Mouse (Mus musculus) embryo, embryonic 10 days (tissue): Measurements from ENCODE around the gene Myo3b.
A peak's percentile ranks its signal among the peaks of the same experiment; 100 is the strongest.

Experiments used
- DNase-seq: peaks from one replicate; pipeline ENCODE4 v3.0.0-alpha.2; 2015; ENCODE audit warnings: low spot score

Myo3b gene

GRCm38 (mm10) chr2:70065729-70066300 lies 26.9 kb downstream of the Myo3b start:
- DNase-seq, result no peak

GRCm38 (mm10) chr2:70066338-70067022 lies 27.6 kb downstream of the Myo3b start:
- DNase-seq, result no peak

DNA sequence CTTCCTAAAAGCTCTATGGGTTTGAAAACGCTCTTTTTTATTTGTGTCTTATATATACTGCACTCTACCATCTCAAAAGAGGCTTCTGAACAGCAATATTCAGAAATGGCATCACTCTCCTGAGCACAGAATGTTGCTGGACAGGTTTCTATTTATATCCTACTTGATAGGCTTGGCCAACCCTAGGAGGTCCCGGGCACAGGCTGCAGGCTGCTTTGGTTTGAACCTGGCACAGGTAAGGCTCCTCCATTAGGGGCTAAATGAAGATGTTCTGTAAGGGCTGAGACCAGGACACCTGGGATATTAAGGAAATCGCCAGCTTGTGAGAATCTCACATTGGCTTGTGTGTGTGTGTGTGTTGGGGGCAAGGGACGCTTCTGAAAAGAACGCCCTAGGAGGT lies 30.9 kb downstream of the Myo3b start:
- DNase-seq, result no peak

- DNase-seq, result no peak
Observed at GRCm38 (mm10) chr2:70083444-70084020, 44.6 kb downstream of the Myo3b start.

GRCm38 (mm10) chr2:70091261-70091660 lies 52.3 kb downstream of the Myo3b start:
- DNase-seq, result no peak

DNA sequence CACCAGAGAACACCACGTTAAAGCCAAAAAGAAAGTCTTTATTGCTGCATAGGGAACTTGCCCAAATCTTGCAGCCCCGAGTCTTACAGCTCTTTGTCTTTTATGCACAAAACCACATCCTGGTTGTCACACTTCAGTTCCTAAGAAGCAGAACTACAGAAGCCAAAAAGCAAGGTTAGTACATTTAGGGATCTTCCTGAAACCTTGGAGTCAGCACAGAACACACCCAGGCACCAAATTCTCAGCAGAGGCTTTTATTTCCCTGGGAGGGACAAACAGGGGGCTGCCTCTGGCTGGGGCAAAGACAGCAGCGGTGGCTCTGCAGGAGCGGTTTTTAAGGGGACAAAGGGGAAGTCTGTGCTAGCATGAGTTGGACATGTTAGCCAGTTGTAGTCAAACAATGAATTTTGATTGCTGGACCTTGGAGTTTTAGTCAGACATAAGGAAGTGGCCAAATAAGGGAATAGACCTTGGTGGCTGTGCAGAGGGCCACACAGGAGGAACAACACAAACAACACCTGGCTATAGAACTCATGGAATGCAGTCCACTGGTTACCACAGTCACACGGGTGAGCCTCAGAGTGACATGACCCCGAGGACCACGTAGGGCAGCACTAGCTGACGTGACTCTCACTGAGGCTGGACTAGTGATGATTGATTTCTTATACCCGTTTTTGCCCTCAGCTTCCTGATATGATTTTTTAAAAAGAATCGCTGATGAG lies 53.0 kb downstream of the Myo3b start:
- no peak for DNase-seq

DNA sequence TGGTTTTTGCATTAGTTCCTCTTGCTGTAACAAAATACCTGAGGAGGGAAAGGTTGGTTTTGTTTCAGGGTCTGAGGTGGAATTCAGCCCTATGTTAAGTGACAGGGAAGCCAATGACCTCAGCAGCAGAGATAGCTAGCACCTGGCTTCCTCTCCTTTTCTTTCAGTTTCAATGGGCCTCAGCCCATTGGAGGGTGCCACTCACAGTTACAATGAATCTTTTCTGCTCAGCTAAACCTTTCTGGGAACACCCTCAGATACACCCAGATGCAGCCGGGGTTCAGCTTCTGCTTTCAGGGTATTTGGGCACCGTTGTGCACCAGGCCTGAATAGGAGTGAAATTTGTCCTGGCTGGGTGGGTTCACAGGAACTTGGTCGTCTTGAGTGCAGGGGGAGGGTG lies 53.7 kb downstream of the Myo3b start:
- no peak for DNase-seq

DNA sequence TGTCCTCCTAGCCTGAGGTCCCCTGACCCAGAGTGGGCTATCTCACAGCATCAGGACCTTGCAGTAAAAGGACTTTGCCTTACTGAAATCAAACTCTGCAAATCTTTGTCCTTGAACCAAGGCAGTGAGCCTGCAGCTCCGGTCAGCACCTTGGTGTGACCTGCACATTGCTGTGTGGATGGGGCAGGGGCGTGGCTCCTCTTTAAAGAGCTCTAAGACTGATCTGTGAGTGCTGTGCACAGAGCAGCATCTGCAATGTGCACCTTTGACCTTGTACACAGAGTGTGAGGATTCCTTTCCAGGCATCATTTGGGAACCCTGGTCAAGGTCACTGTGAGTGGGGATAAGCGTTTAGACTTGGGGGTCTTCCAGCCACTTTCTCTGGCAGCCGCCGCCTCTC lies 55.5 kb downstream of the Myo3b start:
- no peak for DNase-seq

DNA sequence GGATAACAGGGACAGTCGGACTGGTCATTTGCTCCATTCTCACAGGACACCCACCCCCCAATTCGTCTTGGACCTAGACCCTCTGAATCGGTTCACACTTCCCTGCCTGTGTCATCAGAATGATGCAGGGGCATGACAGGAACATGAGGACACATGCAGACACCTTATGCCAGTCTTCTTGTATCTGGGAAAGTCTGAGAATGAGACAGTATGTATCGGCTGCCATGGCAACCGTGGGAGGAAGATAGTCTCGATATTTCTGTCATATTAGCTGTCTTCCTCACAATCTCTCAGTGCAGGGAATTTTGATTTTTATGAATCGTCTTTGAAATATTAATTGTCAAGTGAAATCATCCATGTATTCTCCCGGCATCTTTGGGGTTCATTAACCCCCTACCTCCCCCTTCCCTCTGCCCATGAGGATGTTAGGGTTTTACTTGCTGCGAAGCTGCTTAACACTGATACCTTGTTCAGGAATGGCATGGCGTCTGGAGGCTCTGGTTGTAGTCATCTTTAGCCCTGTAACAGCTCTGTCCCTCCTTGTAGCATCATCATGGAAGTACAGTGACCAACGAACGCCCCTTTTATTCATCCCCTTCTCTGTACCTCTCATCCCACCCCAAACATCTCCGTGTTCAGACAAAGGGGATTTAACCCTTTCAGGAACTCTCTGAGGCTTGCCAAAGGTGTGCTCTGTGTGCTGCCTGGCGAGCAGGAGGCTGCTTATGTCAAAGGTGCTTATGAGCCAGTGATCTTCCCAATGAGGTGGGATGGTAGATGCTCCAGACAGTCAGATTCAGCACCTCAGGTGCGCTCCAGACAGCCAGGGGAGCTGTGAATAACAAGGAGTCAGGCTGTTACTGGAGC lies 58.5 kb downstream of the Myo3b start:
- no peak for DNase-seq

DNA sequence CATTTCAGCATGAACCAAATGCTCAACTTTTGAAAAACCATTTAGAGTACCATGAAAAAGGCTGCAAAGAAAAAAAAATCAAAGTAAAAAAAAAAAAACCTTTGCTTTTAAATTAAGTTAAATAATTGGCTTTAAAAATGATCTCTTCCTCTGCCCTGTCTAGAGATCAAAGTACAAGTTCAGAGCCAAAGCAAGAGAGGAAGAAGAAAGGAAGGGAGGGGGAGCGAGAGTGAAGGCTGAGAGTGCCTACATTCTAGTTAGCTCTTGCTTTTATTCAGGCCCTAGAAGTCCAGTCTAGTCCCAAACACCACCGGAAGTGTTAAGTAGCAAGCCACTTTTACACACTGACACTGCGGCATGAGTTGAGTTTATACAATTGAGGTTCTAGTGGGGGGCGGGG lies 60.5 kb downstream of the Myo3b start:
- DNase-seq, result no peak

DNA sequence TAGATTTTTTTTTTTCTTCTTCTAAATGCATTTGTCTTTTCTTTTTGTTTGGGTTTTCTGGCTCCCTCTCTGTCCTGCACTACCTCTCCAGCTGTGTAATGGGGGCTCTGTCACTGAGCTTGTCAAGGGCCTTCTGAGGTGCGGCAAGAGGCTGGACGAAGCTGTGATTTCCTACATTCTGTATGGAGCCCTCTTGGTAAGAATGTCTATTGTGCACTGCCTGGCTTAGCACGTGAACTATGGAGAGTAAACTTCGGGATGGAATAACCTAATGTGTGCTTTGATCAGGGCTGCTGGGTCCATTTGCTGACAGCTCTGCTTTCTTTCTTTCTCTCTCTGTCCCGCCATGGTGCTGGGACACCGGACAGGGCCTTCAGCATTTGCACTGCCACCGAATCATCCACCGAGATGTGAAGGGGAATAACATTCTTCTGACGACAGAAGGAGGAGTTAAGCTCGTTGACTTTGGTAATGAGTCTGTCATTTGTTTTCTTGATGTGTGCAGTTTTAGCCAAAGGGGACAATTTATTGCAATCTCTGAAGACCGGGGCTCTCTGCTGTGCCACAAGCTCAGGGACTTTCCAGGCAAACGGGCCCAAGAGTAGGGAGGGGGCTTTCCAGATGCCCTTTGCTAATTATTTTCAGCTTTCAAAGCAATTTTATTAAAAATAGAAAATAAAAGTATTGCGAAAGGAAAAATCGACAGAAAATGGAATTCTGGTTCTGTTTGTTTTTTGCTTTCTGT lies 66.5 kb downstream of the Myo3b start:
- no peak for DNase-seq

DNA sequence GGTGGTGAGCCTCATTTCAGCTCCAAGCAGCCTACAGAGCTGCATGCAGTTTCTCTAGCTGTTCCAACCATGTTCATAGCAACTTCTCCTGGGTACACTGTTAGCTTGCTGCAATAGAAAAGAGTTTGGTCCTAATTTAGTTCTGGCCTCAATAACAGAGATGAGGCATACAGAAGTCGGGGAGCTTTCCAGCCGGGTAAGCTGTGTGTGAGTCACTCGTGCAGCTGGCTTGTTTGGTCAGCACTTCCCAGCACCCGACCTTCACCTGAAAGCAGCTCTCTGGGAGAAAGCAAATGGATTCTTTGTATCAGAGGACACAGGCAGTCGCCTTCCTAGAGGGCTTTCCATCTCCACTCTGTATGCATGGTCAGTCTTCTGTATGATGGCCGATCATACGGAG lies 70.1 kb downstream of the Myo3b start:
- DNase-seq, result no peak

DNA sequence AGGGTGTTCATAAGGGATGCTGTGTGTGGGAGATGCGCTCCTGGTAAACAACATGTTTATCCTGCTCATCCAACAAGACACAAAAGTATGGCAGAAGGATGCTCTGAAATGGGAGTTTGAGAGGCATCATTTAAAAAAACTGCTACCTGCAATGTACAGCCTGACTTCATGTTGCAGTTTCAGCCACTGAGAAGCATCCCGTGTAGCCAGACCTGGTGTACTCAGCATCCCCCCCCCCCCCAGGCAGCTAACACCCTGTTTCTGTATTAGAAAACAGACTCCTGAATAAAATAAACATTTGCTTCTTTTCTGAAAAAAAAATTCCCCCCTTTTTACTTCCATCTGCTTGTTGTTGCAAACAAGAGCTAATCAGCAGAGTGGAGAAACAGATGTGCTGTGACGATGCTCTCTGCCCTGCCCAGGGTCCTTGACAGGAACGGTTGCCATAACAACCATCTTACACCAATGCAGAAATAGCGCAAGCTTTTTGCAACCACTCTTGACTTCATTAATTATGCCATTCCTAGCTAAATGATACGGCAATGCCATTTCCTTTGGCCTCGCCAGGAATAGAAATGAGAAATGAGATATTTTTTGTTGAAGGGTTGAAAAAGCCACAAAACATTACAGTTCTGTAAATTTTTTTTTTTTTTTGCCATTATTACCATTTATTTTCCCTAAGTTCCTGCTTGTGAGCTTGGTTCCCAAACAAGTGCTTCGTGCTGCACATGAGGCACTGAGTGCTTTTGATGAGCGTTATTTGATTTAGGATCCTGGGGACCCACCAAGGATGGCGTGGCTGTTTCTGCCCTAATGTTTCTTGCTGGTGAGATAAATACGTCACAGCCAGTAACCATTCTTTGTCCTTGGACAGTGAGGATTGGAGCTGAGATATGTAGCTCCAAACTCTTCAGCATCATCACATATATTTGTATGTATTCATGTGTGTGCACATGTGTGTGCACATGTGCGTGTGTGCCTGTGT lies 75.2 kb downstream of the Myo3b start:
- DNase-seq, result peak; percentile 69

GRCm38 (mm10) chr2:70118376-70119264 lies 79.7 kb downstream of the Myo3b start:
- no peak for DNase-seq

DNA sequence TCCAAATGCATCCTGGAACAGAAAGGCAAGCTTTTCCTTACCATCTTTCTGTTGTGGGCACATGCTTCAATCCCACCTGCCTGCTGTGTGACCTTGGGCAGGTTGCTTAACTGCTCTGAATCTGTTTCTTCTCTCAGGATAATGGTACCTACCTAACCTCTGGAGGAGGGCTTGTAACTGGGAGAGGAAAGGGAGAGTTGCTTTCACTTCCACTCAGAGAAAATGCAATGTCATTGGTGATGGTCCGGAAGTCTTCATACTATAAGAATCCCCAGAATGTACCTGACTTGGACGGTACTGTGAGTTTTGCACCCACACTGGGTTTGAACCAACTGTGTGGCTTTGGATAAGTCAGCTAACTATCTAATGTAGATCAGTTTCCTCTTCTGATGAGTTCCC lies 80.3 kb downstream of the Myo3b start:
- no peak for DNase-seq

DNA sequence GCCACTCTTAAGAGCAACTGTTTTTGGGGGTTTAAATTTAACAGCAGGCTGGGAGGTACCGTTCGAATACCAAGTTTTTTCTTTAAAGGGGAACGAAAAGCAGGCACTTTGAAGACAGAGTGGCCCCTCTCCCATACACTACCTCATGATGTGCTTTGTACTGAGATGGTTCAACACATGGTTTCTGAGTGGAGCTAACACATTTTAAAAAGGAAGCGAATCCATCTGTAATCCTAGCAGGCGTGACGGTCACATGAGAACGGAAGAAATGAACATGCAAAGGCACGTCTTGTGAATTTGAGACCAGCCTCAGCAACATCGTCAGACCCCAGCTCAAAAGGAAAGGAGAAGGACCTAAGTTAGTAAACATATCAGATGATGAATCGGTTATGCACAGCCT lies 87.4 kb downstream of the Myo3b start:
- DNase-seq, result no peak

- peak; percentile 95 for DNase-seq
Observed at GRCm38 (mm10) chr2:70126783-70127182, 87.9 kb downstream of the Myo3b start.

DNA sequence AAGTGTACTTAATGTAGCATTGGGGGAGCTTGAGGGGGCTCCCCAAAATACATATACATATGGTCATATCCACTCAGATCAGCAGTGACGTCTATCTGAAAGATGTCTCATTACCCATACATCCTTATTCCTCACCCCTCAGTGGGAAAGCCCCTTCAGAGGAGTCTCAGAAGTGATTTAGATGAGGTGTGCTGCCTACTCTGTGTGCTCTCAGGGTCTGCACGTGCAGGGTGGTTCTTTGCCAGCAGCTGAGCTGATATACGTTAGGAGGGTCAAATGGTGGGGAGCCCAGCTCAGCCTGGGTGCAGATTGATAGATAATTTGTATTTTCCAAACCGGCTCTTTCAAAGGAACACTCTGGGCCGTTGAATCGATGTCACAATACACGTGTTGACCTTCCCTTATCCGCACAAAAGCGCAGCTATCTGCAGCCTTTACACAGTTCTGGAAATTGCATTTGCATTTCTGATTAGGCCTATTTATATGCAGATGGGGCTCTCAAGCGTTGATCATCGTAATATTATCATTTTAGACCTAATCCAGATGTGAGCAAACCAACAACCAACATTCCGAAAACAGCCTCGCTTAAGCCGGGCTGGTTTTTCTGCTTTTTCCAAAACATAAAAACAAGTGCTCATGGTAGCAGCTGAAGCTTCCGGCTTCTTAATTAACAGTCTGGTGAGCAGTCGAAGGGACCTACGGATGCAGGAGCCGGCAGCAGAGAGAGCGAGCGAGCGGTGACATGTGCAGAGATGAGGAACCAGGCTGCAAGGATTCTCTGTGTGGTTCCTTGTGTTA lies 88.6 kb downstream of the Myo3b start:
- DNase-seq, result peak; percentile 26
